Mouse (Mus musculus) C2C12 (cell line): Measurements from ENCODE around the gene Tcerg1l. TPM values are rescaled to one million over a fixed set of nuclear protein-coding genes. Genes with fewer than 3 reads are reported as not detected.

ENCODE experiments used
- H3K27me3 ChIP-seq: one replicate; pipeline ENCODE4 v1.6.1; 2011; ENCODE audit not compliant: control insufficient read depth, insufficient read depth, insufficient read length
- H3K36me3 ChIP-seq: one replicate; pipeline ENCODE4 v1.6.1; 2011; ENCODE audit not compliant: control insufficient read depth, insufficient read depth
- H3K4me3 ChIP-seq: one replicate; pipeline ENCODE4 v1.5.1; 2011; ENCODE audit warnings: mild to moderate bottlenecking, control low read depth; ENCODE audit not compliant: poor library complexity, insufficient read depth, severe bottlenecking
- H3K79me2 ChIP-seq: one replicate; pipeline ENCODE4 v1.6.1; 2011; ENCODE audit not compliant: control insufficient read depth, insufficient read depth
- H3K79me3 ChIP-seq: one replicate; pipeline ENCODE4 v1.6.1; 2011; ENCODE audit warnings: low read depth, control low read depth
- H3ac ChIP-seq: one replicate; pipeline ENCODE3; 2011; ENCODE audit warnings: low read depth; ENCODE audit not compliant: control insufficient read depth, insufficient read length
- CEBPB ChIP-seq: IDR thresholded peaks from one replicate; pipeline ENCODE4 v1.6.1; 2011; ENCODE audit warnings: low read depth, mild to moderate bottlenecking, control low read depth, moderate library complexity
- CTCF ChIP-seq: IDR thresholded peaks from one replicate; pipeline ENCODE4 v1.5.1; 2011; ENCODE audit not compliant: control insufficient read depth, insufficient read depth, insufficient read length
- FOSL1 ChIP-seq: IDR thresholded peaks from one replicate; pipeline ENCODE4 v1.8.0; 2011; ENCODE audit warnings: mild to moderate bottlenecking, low read length; ENCODE audit not compliant: poor library complexity, insufficient read depth, severe bottlenecking
- MAX ChIP-seq: IDR thresholded peaks from one replicate; pipeline ENCODE4 v1.6.1; 2011; ENCODE audit warnings: mild to moderate bottlenecking, control low read depth
- MYOD1 ChIP-seq: IDR thresholded peaks from one replicate; pipeline ENCODE4 v1.6.1; 2011; ENCODE audit warnings: low read depth; ENCODE audit not compliant: control insufficient read depth, insufficient read length
- MYOG ChIP-seq: IDR thresholded peaks from one replicate; pipeline ENCODE4 v1.6.1; 2011; ENCODE audit not compliant: control insufficient read depth, insufficient read length; ENCODE audit errors: extremely low read depth
- USF1 ChIP-seq: IDR thresholded peaks from one replicate; pipeline ENCODE4 v1.6.1; 2011; ENCODE audit warnings: low read depth, mild to moderate bottlenecking, control low read depth, moderate library complexity
- polyA plus RNA-seq: library from polyadenylated mRNA; unstranded; fragments of >200 nt; fragmentation: generic; extraction: Trizol; gene quantifications from one replicate; pipeline ENCODE4 v1.2.1, GENCODE M21; 2012; ENCODE audit warnings: missing spikeins

Gene Tcerg1l
- polyA plus RNA-seq, 1 experiment, result not detected

DNA sequence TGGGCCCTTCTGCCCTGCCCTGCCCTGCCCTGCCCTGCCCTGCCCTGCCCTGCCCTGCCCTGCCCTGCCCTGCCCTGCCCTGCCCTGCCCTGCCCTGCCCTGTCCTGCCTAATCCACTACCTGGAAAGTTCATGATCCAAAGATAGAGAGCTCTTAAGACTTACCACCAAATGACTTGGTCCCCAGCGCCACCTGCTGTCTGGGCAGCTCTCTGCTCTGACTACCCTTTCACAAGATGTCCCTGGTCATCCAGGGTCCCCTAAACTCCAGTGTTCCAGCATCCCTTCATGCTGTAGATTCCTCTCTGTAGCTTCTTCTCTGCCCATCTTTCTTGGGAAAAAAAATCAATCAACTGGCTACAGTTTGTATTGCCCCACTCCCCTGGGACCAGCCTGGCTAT is 31.3 kb upstream of the Tcerg1l start:
- TF ChIP-seq FOSL1, result no peak
- no peak for TF ChIP-seq CEBPB
- Histone ChIP-seq H3K79me3 (no peaks in the 10 kb centered on the region), H3K36me3 (no peaks in the 10 kb centered on the region), H3K27me3 (no peaks in the 10 kb centered on the region), H3K4me3 (no peak overlapping the region), H3K79me2 (no peaks in the 10 kb centered on the region), H3ac (no peak overlapping the region)

DNA sequence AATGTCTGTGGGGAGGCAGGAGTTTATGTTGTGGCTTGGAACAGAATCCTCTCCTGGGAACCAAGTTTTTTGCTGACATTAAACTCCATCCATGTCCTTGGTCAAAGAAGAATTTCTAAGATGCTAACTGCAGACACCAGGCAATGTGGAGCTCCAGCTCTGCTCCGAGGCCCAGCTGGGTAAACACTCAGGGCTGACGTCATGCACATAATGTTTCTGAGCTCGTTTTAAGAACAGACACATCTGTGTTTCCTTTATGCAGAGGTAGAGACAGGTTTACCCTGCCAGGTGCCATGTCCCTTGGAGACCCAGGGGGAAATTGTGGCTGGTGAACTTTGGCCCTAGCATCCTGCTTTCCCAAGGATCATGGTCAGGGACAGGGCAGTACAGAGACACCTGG is 29.9 kb upstream of the Tcerg1l start:
- Histone ChIP-seq H3ac (no peak overlapping the region), H3K36me3 (no peaks in the 10 kb centered on the region), H3K79me2 (no peaks in the 10 kb centered on the region), H3K4me3 (no peak overlapping the region), H3K79me3 (no peaks in the 10 kb centered on the region), H3K27me3 (no peaks in the 10 kb centered on the region)
- no peak for TF ChIP-seq CTCF

DNA sequence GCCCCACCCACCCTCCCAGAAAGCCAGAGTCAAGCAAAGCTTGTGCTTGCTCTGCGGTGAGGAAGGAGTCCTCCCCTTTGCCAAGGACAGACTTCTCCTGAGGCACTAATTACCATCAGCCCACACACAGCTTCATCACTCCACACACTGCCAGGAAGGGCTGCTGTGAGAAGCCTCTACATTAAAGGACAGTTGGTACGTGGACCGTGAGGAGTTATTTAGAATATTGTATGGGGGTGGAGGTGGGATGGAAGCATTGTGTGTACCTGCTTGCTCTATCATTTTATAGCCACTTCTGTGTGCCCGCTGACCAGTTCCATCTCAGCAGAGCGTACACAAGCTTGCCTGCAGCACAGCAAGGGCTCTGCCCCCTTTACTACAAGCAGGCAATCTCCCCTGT is 16.0 kb upstream of the Tcerg1l start:
- TF ChIP-seq FOSL1 (no peak), MYOD1 (no peak), MAX (no peak), MYOG (no peak), USF1 (no peak), CEBPB (no peak), CTCF (no peak)

DNA sequence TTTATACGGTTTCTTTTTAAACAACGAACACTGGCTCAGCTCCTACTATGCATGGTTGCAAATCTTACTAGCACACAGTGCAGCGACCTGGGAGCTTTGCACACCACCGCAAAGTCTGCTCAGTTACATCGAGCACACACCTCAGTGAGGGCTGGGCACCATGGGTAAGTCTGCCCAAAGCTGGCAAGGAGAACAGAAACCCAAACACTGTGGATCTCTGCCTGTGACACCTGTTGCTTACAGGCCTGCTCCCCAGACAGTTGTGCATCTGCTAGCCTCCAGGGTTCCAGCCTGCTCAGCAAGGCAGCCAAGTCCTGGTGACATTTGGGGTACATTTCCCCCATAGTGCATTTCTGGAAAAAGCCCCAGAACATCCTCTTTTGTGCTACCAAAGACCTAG is 4.1 kb upstream of the Tcerg1l start:
- no peaks in the 10 kb centered on the region for H3K79me3 ChIP-seq
- no peaks in the 10 kb centered on the region for H3K27me3 ChIP-seq
- H3K4me3 ChIP-seq, result no peak overlapping the region
- no peak overlapping the region for H3ac ChIP-seq
- no peaks in the 10 kb centered on the region for H3K79me2 ChIP-seq
- H3K36me3 ChIP-seq, result no peaks in the 10 kb centered on the region
- TF ChIP-seq CEBPB (no peak), FOSL1 (no peak), MAX (no peak), USF1 (no peak), MYOD1 (no peak), MYOG (no peak), CTCF (no peak)

More for the DNA sequence above, 16.0 kb upstream of the Tcerg1l start:
- no peak overlapping the region for H3K4me3 ChIP-seq
- H3ac ChIP-seq, result no peak overlapping the region
- no peaks in the 10 kb centered on the region for H3K36me3 ChIP-seq
- no peaks in the 10 kb centered on the region for H3K79me3 ChIP-seq
- no peaks in the 10 kb centered on the region for H3K27me3 ChIP-seq
- no peaks in the 10 kb centered on the region for H3K79me2 ChIP-seq

DNA sequence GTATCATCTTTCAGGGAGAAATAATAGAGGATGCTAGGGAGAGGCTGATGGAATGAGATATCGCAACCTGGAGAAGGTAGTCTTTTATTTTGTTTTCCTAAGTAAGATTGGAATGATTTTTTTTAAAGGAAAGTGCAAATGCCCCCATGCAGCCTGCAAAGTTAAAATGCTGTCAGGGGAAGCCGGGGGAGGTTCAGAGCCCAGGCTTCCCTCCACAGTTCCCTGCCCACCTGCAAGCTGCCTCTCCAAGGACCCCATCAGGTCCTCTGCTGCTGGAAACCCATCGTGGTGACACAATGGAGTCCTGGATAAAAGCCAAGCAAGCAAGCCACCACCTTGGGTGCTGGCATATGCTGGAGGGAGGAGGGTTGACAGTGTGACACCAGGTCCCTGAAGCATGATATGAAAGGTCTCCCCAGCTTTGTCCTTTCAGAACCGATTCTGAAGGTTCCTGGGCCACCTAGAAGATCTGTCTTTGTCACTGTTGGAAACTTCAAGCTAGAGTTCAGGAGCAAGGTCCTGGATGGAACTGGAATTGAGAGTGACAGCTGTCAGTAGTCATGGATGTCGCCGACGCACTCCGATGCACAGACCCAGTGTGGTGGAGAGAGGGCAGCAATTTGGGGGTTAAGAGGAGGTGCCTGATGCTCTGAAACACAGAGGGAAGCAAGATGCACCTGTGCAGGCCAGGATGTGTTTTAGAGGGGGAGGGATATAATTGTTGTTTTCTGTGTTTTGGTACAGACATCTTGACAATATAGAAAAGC is 3.2 kb upstream of the Tcerg1l start:
- Histone ChIP-seq H3K79me3 (no peaks in the 10 kb centered on the region), H3K79me2 (no peaks in the 10 kb centered on the region), H3K27me3 (no peaks in the 10 kb centered on the region), H3K4me3 (no peak overlapping the region), H3ac (no peak overlapping the region), H3K36me3 (no peaks in the 10 kb centered on the region)
- TF ChIP-seq USF1, result no peak
- TF ChIP-seq MAX, result no peak
- no peak for TF ChIP-seq FOSL1
- no peak for TF ChIP-seq MYOD1
- TF ChIP-seq CTCF, result no peak

DNA sequence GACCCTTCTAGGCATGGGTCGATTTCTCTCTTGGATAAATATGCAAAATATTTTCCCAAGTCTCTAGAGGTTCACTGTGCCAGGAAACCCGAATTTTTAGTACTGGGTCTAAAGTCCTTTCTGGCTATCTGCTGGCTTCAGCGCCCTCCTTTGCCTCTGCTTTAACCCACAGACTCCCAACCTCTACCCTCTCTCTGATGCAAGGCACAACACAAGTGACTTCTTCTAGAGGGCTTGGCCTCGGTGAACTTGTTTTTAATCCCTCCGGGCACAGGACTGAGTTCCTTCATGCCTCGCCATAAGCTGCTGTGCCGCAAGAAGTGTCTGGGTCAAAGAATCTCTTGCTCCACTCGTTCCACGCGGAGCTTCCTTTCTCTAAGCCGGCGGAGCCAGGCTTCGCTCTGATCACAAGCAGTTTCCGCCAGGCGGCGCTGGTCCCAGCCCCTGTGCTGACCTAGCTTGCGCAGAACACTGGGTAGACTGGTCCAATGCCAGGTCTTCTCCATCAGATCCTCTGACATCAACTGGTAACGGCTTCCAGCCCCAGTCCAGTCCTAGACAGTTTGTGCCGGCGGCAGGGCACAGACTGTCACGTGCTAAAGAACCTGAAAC is 758 bp upstream of the Tcerg1l start:
- no peaks in the 10 kb centered on the region for H3K27me3 ChIP-seq
- no peak overlapping the region for H3ac ChIP-seq
- H3K36me3 ChIP-seq, result no peaks in the 10 kb centered on the region
- TF ChIP-seq USF1 (no peak), FOSL1 (no peak), MYOG (no peak), CEBPB (no peak), MAX (no peak), MYOD1 (no peak), CTCF (no peak)
- H3K4me3 ChIP-seq, result no peak overlapping the region
- H3K79me2 ChIP-seq, result no peaks in the 10 kb centered on the region
- no peaks in the 10 kb centered on the region for H3K79me3 ChIP-seq
